Mouse (Mus musculus) lung, adult 2 months (tissue): Measurements from ENCODE around the gene Krtap19-5. TPM values are rescaled to one million over a fixed set of nuclear protein-coding genes. Genes with fewer than 3 reads are reported as not detected.

Source experiments
- DNase-seq: peaks from one replicate; pipeline ENCODE4 v3.0.0; 2022
- H3K4me1 ChIP-seq: fragments of 200-500 bp; 2 replicates; pipeline ENCODE4 v1.6.1; 2011; ENCODE audit warnings: low read length; ENCODE audit not compliant: control insufficient read depth, insufficient read depth
- H3K4me3 ChIP-seq: fragments of 200-500 bp; replicated peaks from 2 replicates; pipeline ENCODE3; 2011; ENCODE audit warnings: low read depth, mild to moderate bottlenecking, control low read depth, low read length; ENCODE audit errors: extremely low read depth
- CTCF ChIP-seq: fragments of 200-500 bp; IDR thresholded peaks from 2 replicates; pipeline ENCODE4 v1.5.1; 2011; ENCODE audit warnings: mild to moderate bottlenecking, low read length, control low read depth; ENCODE audit not compliant: insufficient read depth
- POLR2A ChIP-seq: fragments of 200-500 bp; IDR thresholded peaks from 2 replicates; pipeline ENCODE4 v1.6.1; 2011; ENCODE audit warnings: low read depth, mild to moderate bottlenecking, control low read depth, low read length, borderline replicate concordance; ENCODE audit errors: extremely low read depth
- WGBS: fragments of 180-500 bp; shearing (Covaris S2); methylation state at CpG from one replicate; pipeline ENCODE4 v1.1.7; 2018; 5-methylcytosine and 5-hydroxymethylcytosine counted together
- polyA plus RNA-seq: library from polyadenylated mRNA; depleted of rRNA; stranded (reverse); fragments of >200 nt; gene quantifications from 2 replicates; pipeline ENCODE4 v1.2.3, GENCODE M21; 2012; rRNA removed

The Krtap19-5 gene
- polyA plus RNA-seq = not detected in 2 replicates

DNA sequence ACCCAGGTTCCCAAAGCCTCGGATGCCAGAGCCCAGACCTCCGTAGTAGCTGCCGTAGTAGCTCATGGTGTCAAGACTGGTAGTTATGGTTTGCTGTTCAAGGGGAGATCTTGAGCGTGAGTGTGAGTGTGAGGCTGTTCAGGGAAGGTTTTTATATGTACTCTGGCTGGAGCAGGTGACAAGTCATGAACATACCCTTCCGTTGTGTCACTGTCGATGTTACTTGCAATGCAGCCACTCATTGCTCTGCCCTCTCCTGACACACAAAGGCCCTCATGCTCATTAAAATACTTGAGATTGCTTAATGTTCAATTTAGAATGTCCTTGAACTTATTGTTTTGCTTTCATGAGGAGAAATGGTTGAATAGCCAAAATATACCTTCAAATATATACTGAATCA lies at the start of gene Krtap19-5:
Krtap19-5 (minus strand) TSS at position 101 of the 400 bp plus-strand sequence.
- 86% methylated on average over 6 of the region's 6 CpGs for WGBS
- TF ChIP-seq CTCF = no peak
- TF ChIP-seq POLR2A = no peak

DNA sequence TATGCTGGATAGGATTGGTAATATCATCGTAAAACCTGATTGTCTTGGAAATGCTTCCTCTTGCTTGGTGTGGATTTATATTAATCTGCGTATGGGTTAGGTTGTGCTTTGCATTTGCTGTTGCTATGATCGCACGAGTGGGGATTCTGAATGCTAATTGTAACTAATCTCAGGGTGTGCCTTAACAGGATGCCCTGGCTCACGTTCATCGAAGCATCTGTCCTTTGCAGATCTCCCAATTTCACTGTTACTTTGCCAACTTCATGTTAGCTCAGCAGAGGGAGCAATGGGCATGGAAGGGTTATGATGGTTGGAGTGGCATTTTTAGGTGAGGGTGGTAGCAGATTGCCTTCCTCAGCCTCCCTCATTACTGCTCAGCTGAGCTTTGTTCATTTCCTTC lies 44.8 kb upstream of the Krtap19-5 start:
- 83% methylated on average over 6 of the region's 6 CpGs for WGBS
- TF ChIP-seq POLR2A = no peak
- no peak for TF ChIP-seq CTCF
- Histone ChIP-seq H3K4me3 (no peak overlapping the region), H3K4me1 (no peaks in the 10 kb centered on the region)
- no peak for DNase-seq

More for the DNA sequence above, at the start of gene Krtap19-5:
- no peaks in the 10 kb centered on the region for H3K4me1 ChIP-seq
- H3K4me3 ChIP-seq = no peak within 1 kb of the TSS
- no peak for DNase-seq

DNA sequence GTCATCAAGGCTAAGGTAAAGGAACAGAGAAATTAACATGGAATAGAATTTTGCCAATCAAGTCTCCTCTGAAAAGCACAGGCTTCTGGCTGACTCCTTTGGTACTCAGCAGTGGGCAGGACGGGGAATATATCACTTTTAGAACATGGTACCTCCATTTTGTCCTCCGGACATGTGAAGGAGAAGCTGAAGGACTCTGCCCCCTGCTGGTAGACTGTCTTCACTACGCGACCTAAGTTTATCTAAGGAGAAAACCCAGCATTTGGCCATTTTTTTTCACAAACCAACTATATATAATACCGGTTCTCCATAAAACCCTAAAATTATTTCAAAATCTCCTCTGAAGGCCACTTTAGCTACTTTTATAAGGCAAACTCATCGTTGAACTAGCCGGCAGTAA lies 42.0 kb upstream of the Krtap19-5 start:
- no peak for TF ChIP-seq POLR2A
- TF ChIP-seq CTCF = no peak
- Histone ChIP-seq H3K4me3 (no peak overlapping the region), H3K4me1 (no peaks in the 10 kb centered on the region)
- DNase-seq = no peak
- 66% methylated on average over 7 of the region's 7 CpGs for WGBS

DNA sequence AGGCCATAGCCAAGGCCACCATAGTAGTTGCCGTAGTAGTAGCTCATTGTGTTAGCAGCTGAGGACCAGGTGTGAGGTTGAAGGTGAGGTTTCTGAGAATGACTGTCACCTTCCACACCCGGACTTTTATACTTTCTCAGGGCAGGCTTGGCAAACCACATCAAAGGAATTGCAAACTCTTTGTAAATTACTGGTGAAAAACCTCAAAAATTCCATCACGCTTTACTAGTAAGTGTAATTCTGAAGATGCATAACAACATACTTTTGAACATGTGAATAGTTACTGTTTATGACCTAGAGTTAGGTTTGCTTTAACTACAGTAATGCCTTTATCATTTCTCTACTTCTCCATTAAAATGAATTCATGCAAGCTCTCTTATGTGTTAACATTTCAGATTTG lies 35.9 kb upstream of the Krtap19-5 start, which contains the start of gene Krtap19-9b:
Krtap19-9b (minus strand) TSS at position 101 of the 400 bp plus-strand sequence.
- no peak for TF ChIP-seq CTCF
- no peak for TF ChIP-seq POLR2A
- H3K4me3 ChIP-seq = no peak within 1 kb of the TSS
- WGBS = 75% methylated on average over 3 of the region's 3 CpGs
- H3K4me1 ChIP-seq = no peaks in the 10 kb centered on the region
- DNase-seq = no peak

DNA sequence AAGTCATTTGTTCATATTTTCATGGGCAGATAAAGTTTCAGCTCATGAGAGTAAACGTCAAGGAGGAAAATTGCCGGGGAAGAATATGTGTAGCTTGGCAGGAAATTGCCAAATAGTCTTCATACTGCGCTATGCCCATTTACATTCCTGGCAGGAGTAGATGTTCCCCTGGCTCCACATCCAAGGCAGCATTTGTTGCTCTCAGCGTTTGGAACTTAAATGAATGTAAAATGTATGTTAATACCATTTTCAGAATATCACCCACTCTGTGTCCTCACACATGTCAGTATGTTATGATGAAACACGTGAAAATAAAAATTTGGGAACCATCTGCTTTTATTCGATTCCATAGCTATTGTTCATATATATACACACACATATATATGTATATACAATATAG lies 9.4 kb downstream of the Krtap19-5 start:
- 73% methylated on average over 6 of the region's 6 CpGs for WGBS
- TF ChIP-seq CTCF = no peak
- TF ChIP-seq POLR2A = no peak
- DNase-seq = no peak
- no peak overlapping the region for H3K4me3 ChIP-seq
- H3K4me1 ChIP-seq = no peaks in the 10 kb centered on the region

DNA sequence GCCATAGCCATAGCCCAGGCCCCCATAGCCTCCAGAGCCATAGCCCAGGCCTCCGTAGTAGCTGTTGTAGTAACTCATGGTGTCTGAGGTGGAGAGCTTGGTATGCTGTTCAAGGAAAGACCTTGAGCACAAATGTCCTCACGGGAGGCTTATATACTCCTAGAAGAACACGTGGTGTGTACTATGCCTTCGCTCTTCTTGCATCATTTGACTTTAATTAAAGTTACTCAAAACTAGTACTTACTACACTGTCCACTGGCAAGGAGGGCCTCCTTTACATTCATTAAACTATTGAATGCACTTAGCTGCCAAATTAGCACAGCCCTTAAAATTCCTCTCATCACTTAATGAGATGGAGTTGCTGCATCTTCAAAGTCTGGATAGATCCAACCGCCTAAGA lies 11.3 kb downstream of the Krtap19-5 start, which contains the start of gene Krtap19-4:
Krtap19-4 (minus strand) TSS at position 101 of the 400 bp plus-strand sequence.
- Histone ChIP-seq H3K4me3 (no peak within 1 kb of the TSS), H3K4me1 (no peaks in the 10 kb centered on the region)
- WGBS = 89% methylated on average over 5 of the region's 5 CpGs
- TF ChIP-seq POLR2A (no peak), CTCF (no peak)
- DNase-seq = no peak

DNA sequence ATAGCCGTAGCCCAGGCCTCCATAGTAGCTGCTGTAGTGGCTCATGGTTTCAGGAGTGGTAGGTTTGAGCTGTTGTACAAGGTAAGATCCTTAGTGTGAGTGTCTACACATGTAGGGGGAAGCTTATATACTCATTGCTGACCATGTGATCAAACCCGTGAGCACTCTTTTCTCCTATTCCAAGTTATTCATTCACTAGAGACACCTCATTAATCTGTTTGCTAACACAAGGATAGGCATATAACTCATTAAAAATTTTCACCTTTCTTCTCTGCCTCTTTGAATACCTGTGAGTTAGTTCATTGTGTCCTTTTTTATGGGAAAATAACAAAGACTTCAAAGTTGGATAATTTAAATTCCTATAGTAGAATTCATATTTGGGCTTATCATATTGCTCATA lies 18.3 kb downstream of the Krtap19-5 start, which contains the start of gene Krtap19-3:
Krtap19-3 (minus strand) TSS at position 101 of the 400 bp plus-strand sequence.
- H3K4me3 ChIP-seq = no peak within 1 kb of the TSS
- TF ChIP-seq POLR2A (no peak), CTCF (no peak)
- WGBS = 82% methylated on average over 2 of the region's 2 CpGs
- H3K4me1 ChIP-seq = no peaks in the 10 kb centered on the region
- no peak for DNase-seq

DNA sequence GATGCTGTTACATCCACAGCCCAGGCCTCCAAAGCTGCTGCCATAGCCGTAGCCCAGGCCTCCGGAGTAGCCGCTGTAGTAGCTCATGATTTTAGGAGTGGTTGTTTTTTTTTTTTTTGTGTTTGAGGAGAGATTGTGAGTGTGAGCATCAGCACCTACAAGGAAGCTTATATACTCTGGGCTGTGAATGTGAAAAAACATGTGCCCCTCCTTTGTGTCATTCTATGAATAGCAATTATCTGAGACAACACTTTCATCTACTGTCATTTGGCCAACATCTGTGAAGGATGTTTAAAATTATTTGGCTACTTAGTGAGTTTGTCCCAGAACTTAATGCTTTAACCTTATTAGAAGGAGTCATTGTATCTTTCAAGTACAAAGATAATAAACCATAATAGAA lies 22.1 kb downstream of the Krtap19-5 start, which contains the start of gene Krtap19-2:
Krtap19-2 (minus strand) TSS at position 101 of the 400 bp plus-strand sequence.
- Histone ChIP-seq H3K4me1 (no peaks in the 10 kb centered on the region), H3K4me3 (no peak within 1 kb of the TSS)
- 89% methylated on average over 3 of the region's 3 CpGs for WGBS
- no peak for TF ChIP-seq POLR2A
- no peak for TF ChIP-seq CTCF
- DNase-seq = no peak

DNA sequence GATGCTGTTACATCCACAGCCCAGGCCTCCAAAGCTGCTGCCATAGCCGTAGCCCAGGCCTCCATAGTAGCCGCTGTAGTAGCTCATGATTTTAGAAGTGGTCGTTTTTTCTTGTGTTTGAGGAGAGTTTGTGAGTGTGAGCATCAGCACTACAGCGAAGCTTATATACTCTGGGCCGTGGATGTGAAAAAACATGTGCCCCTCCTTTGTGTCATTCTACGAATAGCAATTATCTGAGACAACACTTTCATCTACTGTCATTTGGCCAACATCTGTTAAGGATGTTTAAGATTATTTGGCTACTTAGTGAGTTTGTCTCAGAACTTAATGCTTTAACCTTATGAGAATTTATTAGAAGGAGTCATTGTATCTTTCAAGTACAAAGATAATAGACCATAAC lies 26.9 kb downstream of the Krtap19-5 start, which contains the start of gene Krtap19-1:
Krtap19-1 (minus strand) TSS at position 101 of the 400 bp plus-strand sequence.
- no peaks in the 10 kb centered on the region for H3K4me1 ChIP-seq
- 76% methylated on average over 6 of the region's 6 CpGs for WGBS
- DNase-seq = no peak

DNA sequence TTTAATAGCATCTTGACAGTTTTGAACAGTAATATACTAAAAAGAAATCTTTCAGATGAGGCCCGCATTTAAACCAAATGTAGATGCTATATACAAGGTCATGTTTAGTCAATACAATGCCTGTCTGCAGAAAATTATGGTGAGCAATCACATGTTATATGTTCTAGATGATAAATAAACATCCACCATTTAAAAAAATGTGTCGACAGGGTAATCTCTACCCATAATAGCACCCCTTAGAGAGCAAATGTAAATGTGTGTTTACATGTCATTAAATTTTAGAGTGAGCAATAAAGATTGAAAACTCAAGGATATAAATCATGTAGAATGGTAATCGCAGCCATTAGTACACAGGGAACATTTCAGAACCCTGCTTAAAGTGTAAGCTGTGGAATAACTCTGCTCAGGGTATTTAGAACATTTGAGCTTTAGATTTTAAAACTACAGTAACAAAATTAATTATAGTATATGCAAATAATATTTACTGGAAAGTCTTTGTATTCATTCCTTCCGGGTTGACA lies 31.3 kb downstream of the Krtap19-5 start:
- 86% methylated on average over 4 of the region's 4 CpGs for WGBS
- no peak for DNase-seq
- TF ChIP-seq POLR2A (no peak), CTCF (no peak)
- H3K4me3 ChIP-seq = no peak overlapping the region
- no peaks in the 10 kb centered on the region for H3K4me1 ChIP-seq

More for the DNA sequence above, 26.9 kb downstream of the Krtap19-5 start, which contains the start of gene Krtap19-1:
- TF ChIP-seq POLR2A (no peak), CTCF (no peak)
- no peak within 1 kb of the TSS for H3K4me3 ChIP-seq
